Mouse (Mus musculus): ENCODE results near the gene Cacna1e. TPM values are rescaled to one million over a fixed set of nuclear protein-coding genes. Genes with fewer than 3 reads are reported as not detected.

The Cacna1e gene
- polyA plus RNA-seq, 1 experiment from 2014 or later, result 0.05 TPM

GRCm38 (mm10) chr1:154704558-154705185 lies 179.6 kb downstream of the Cacna1e start:
- Histone ChIP-seq H3K9me3 (ENCODE audit: low read length) (no peaks in the 10 kb centered on the region), H3K9ac (replicated peaks; ENCODE audit: low read length) (no peak overlapping the region), H3K27me3 (ENCODE audit: insufficient read depth, low read length) (no peaks in the 10 kb centered on the region), H3K4me3 (ENCODE audit: low read length) (no peak overlapping the region), H3K4me1 (ENCODE audit: insufficient read depth, low read length) (0 out of 2 replicates have a peak, but pooled peaks cover 4% of the 10 kb centered on the region), H3K27ac (ENCODE audit: low read length) (no peak overlapping the region), H3K4me2 (replicated peaks; ENCODE audit: low read depth, low read length) (no peak overlapping the region), H3K36me3 (ENCODE audit: insufficient read depth, low read length) (no peaks in the 10 kb centered on the region)
- 40% methylated on average over 11 of the region's 11 CpGs for WGBS
- ATAC-seq (ENCODE audit: low FRiP score, low TSS enrichment), result no peak; the same call in 1 of the 2 replicates

DNA sequence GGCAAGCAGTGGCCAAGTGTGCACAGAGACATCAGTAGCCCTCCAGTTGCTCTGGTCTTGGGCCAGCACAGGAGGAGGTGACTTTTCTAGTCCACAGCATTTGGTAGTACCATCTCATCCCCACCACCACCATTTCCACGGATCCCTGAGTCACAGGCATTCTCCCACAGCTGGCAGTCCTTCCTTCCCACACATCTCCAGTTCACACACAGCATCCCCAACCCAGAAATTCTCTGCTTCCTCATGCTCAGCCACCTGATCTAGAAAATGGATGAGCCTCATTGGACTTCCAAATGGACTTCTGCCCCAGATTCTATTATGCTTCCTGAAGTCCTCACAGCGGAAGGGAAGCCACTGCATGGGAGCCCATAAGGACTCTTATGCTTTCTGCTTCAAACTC lies 181.7 kb downstream of the Cacna1e start:
- 73% methylated on average over 2 of the region's 2 CpGs for WGBS
- Histone ChIP-seq H3K27ac (ENCODE audit: low read length) (no peak overlapping the region), H3K9ac (replicated peaks; ENCODE audit: low read length) (no peak overlapping the region), H3K4me2 (replicated peaks; ENCODE audit: low read depth, low read length) (no peak overlapping the region), H3K4me1 (ENCODE audit: insufficient read depth, low read length) (0 out of 2 replicates have a peak, but pooled peaks cover 4% of the 10 kb centered on the region), H3K4me3 (ENCODE audit: low read length) (no peak overlapping the region), H3K36me3 (ENCODE audit: insufficient read depth, low read length) (no peaks in the 10 kb centered on the region), H3K27me3 (ENCODE audit: insufficient read depth, low read length) (no peaks in the 10 kb centered on the region), H3K9me3 (ENCODE audit: low read length) (no peaks in the 10 kb centered on the region)
- ATAC-seq (ENCODE audit: low FRiP score, low TSS enrichment), result no peak

DNA sequence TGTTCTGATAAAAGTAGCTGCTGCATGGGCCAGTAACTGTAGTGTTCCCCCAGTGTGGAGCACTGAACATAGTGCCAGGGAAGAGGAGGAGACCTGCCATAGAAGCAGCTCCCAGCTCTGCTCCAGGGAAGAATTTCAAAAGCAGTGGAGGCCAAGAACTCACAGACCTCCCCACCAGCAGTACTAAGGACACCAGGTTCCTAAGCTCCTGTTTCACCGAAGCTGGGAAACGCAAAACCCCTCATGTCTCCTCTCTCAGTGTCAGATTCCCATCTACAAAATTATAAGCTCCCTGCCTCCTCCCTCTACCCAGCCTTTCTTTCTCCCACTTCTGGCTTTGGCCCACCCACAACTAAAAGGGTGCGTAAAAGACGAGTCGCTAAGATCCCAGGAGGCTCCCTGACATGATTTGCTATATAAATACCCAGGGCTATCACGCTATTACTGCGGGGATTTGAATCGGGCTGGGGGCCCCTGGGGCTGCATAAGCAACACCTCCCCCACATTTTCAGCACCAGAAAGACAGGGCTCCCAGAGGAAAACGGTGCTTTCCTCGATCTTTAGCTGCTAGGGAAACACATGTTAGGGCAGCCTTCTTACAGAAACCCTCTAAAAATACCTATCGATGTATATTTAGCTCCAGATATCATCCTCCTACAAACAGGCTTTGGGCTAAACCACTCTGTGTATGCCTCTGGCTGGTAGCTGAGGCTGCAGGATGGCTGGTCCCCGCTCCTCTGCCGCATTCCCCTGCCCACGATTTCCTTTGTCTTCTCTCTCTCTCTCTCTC lies 195.2 kb downstream of the Cacna1e start:
- H3K9me3 ChIP-seq (ENCODE audit: low read length), result no peaks in the 10 kb centered on the region
- 31% methylated on average over 14 of the region's 14 CpGs for WGBS
- no peak overlapping the region for H3K4me3 ChIP-seq (ENCODE audit: low read length)
- H3K27ac ChIP-seq (ENCODE audit: low read length), result no peak overlapping the region
- ATAC-seq (ENCODE audit: low FRiP score, low TSS enrichment), result no peak
- H3K36me3 ChIP-seq (ENCODE audit: insufficient read depth, low read length), result no peaks in the 10 kb centered on the region
- peak overlapping the region; percentile 15; the same call in 1 of the 2 replicates for H3K4me2 ChIP-seq (replicated peaks; ENCODE audit: low read depth, low read length)
- no peaks in the 10 kb centered on the region for H3K27me3 ChIP-seq (ENCODE audit: insufficient read depth, low read length)
- no peak overlapping the region for H3K9ac ChIP-seq (replicated peaks; ENCODE audit: low read length)
- no peaks in the 10 kb centered on the region for H3K4me1 ChIP-seq (ENCODE audit: insufficient read depth, low read length)

DNA sequence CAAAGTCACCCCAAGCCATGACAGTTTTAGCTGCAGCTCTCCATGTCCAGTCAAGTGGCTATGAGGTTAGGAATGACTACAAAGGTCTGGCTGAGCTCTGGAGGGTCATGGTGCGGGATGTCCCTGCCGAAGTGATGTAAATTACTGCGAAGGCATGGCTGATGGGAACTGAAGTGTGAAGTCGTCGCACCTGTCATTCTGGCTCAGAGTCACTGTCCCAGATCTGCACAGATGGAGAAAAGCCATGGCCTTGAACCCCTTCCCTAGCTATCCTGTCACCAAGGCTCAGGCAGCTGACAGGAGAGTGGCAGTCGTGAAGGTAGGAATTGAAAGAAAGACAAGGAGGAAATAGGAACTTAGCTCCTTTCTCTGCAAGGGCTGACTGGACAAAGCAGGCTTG lies 197.4 kb downstream of the Cacna1e start:
- H3K4me3 ChIP-seq (ENCODE audit: low read length), result no peak overlapping the region
- no peak for ATAC-seq (ENCODE audit: low FRiP score, low TSS enrichment)
- WGBS, result 49% methylated on average over 6 of the region's 6 CpGs
- no peak overlapping the region for H3K9ac ChIP-seq (replicated peaks; ENCODE audit: low read length)
- no peaks in the 10 kb centered on the region for H3K36me3 ChIP-seq (ENCODE audit: insufficient read depth, low read length)
- H3K27ac ChIP-seq (ENCODE audit: low read length), result no peak overlapping the region
- H3K9me3 ChIP-seq (ENCODE audit: low read length), result no peaks in the 10 kb centered on the region
- no peaks in the 10 kb centered on the region for H3K4me1 ChIP-seq (ENCODE audit: insufficient read depth, low read length)
- H3K27me3 ChIP-seq (ENCODE audit: insufficient read depth, low read length), result no peaks in the 10 kb centered on the region
- no peak overlapping the region for H3K4me2 ChIP-seq (replicated peaks; ENCODE audit: low read depth, low read length)

GRCm38 (mm10) chr1:154683477-154684106 lies 200.7 kb downstream of the Cacna1e start:
- H3K9ac ChIP-seq (replicated peaks; ENCODE audit: low read length), result no peak overlapping the region
- WGBS, result 58% methylated on average over 1 of the region's 1 CpGs
- no peaks in the 10 kb centered on the region for H3K9me3 ChIP-seq (ENCODE audit: low read length)
- H3K27ac ChIP-seq (ENCODE audit: low read length), result no peak overlapping the region
- no peak for ATAC-seq (ENCODE audit: low FRiP score, low TSS enrichment)
- H3K4me2 ChIP-seq (replicated peaks; ENCODE audit: low read depth, low read length), result no peak overlapping the region
- H3K4me1 ChIP-seq (ENCODE audit: insufficient read depth, low read length), result no peaks in the 10 kb centered on the region
- no peaks in the 10 kb centered on the region for H3K27me3 ChIP-seq (ENCODE audit: insufficient read depth, low read length)
- H3K4me3 ChIP-seq (ENCODE audit: low read length), result no peak overlapping the region
- no peaks in the 10 kb centered on the region for H3K36me3 ChIP-seq (ENCODE audit: insufficient read depth, low read length)

GRCm38 (mm10) chr1:154678989-154679388 lies 205.3 kb downstream of the Cacna1e start:
- no peak overlapping the region for H3K4me2 ChIP-seq (replicated peaks; ENCODE audit: low read depth, low read length)
- no peaks in the 10 kb centered on the region for H3K9me3 ChIP-seq (ENCODE audit: low read length)
- no peak overlapping the region for H3K4me3 ChIP-seq (ENCODE audit: low read length)
- H3K36me3 ChIP-seq (ENCODE audit: insufficient read depth, low read length), result no peaks in the 10 kb centered on the region
- H3K9ac ChIP-seq (replicated peaks; ENCODE audit: low read length), result no peak overlapping the region
- no peak overlapping the region for H3K27ac ChIP-seq (ENCODE audit: low read length)
- no peaks in the 10 kb centered on the region for H3K27me3 ChIP-seq (ENCODE audit: insufficient read depth, low read length)
- no peaks in the 10 kb centered on the region for H3K4me1 ChIP-seq (ENCODE audit: insufficient read depth, low read length)
- 67% methylated on average over 1 of the region's 1 CpGs for WGBS
- ATAC-seq (ENCODE audit: low FRiP score, low TSS enrichment), result no peak

DNA sequence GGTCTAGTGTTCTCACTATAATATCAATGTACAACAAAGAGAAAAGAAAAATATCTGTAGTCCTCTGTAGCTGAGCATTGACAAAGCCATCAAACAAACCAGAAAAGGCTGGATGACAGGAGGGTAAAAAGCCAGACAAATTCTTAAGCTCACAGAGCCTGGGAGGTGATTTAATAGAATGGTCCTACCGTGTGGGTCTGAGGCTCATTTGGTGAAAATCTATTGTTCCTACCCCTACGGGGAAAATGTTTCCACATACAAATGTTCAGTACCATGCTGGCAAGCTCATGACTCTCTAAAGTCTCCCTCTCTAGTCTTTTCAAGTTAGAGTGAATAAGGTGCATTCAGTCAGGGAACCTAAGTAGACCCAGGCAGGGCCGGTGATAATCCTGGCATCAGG lies 206.2 kb downstream of the Cacna1e start:
- H3K27me3 ChIP-seq (ENCODE audit: insufficient read depth, low read length), result no peaks in the 10 kb centered on the region
- 95% methylated on average over 3 of the region's 3 CpGs for WGBS
- no peak overlapping the region for H3K9ac ChIP-seq (replicated peaks; ENCODE audit: low read length)
- H3K4me2 ChIP-seq (replicated peaks; ENCODE audit: low read depth, low read length), result no peak overlapping the region
- H3K9me3 ChIP-seq (ENCODE audit: low read length), result no peaks in the 10 kb centered on the region
- no peaks in the 10 kb centered on the region for H3K36me3 ChIP-seq (ENCODE audit: insufficient read depth, low read length)
- H3K4me3 ChIP-seq (ENCODE audit: low read length), result no peak overlapping the region
- ATAC-seq (ENCODE audit: low FRiP score, low TSS enrichment), result no peak
- no peak overlapping the region for H3K27ac ChIP-seq (ENCODE audit: low read length)
- H3K4me1 ChIP-seq (ENCODE audit: insufficient read depth, low read length), result no peaks in the 10 kb centered on the region

DNA sequence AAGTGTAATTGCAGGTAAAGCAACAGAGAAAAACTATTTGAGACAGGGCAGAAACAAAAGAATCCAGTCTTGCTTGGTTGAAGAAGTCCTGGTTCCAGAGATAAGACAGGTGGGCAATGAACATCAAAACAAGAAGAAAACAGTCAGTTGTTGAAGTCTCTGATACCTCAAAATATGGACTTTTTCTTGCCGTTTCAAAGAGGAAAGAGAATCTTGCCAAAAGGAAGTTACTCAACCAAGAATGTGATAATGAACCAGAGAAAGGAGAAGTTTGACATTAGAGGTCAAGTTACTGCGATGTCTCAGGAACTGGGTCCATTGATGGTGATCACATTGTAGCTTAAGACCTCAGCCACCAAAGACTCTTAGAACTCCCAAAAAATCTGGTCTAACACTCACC lies 206.6 kb downstream of the Cacna1e start:
- 51% methylated on average over 2 of the region's 2 CpGs for WGBS
- no peaks in the 10 kb centered on the region for H3K4me1 ChIP-seq (ENCODE audit: insufficient read depth, low read length)
- H3K9ac ChIP-seq (replicated peaks; ENCODE audit: low read length), result no peak overlapping the region
- H3K4me3 ChIP-seq (ENCODE audit: low read length), result no peak overlapping the region
- H3K27me3 ChIP-seq (ENCODE audit: insufficient read depth, low read length), result no peaks in the 10 kb centered on the region
- no peak overlapping the region for H3K27ac ChIP-seq (ENCODE audit: low read length)
- H3K36me3 ChIP-seq (ENCODE audit: insufficient read depth, low read length), result no peaks in the 10 kb centered on the region
- no peak overlapping the region for H3K4me2 ChIP-seq (replicated peaks; ENCODE audit: low read depth, low read length)
- ATAC-seq (ENCODE audit: low FRiP score, low TSS enrichment), result no peak
- H3K9me3 ChIP-seq (ENCODE audit: low read length), result no peaks in the 10 kb centered on the region

- Histone ChIP-seq H3K4me2 (replicated peaks; ENCODE audit: low read depth, low read length) (no peak overlapping the region), H3K9ac (replicated peaks; ENCODE audit: low read length) (no peak overlapping the region), H3K9me3 (ENCODE audit: low read length) (no peaks in the 10 kb centered on the region), H3K27ac (ENCODE audit: low read length) (no peak overlapping the region), H3K4me1 (ENCODE audit: insufficient read depth, low read length) (no peaks in the 10 kb centered on the region), H3K27me3 (ENCODE audit: insufficient read depth, low read length) (no peaks in the 10 kb centered on the region), H3K4me3 (ENCODE audit: low read length) (no peak overlapping the region), H3K36me3 (ENCODE audit: insufficient read depth, low read length) (no peaks in the 10 kb centered on the region)
- no peak for ATAC-seq (ENCODE audit: low FRiP score, low TSS enrichment)
Observed at GRCm38 (mm10) chr1:154663721-154664120, 220.6 kb downstream of the Cacna1e start.

GRCm38 (mm10) chr1:154661977-154662376 lies 222.3 kb downstream of the Cacna1e start:
- Histone ChIP-seq H3K9ac (replicated peaks; ENCODE audit: low read length) (no peak overlapping the region), H3K4me3 (ENCODE audit: low read length) (no peak overlapping the region), H3K4me1 (ENCODE audit: insufficient read depth, low read length) (no peaks in the 10 kb centered on the region), H3K27ac (ENCODE audit: low read length) (no peak overlapping the region), H3K36me3 (ENCODE audit: insufficient read depth, low read length) (no peaks in the 10 kb centered on the region), H3K9me3 (ENCODE audit: low read length) (no peaks in the 10 kb centered on the region), H3K27me3 (ENCODE audit: insufficient read depth, low read length) (no peaks in the 10 kb centered on the region), H3K4me2 (replicated peaks; ENCODE audit: low read depth, low read length) (no peak overlapping the region)
- no peak for ATAC-seq (ENCODE audit: low FRiP score, low TSS enrichment)
- 79% methylated on average over 5 of the region's 5 CpGs for WGBS
